Mouse (Mus musculus) embryo, embryonic 11 days (tissue): ENCODE results near the gene Tbc1d8.

Source experiments
- DNase-seq: peaks from one replicate; pipeline ENCODE4 v3.0.0-alpha.2; 2015

The Tbc1d8 gene

GRCm38 (mm10) chr1:39361754-39362514 is 116.6 kb downstream of the Tbc1d8 start:
- DNase-seq, result peak; percentile 31

DNA sequence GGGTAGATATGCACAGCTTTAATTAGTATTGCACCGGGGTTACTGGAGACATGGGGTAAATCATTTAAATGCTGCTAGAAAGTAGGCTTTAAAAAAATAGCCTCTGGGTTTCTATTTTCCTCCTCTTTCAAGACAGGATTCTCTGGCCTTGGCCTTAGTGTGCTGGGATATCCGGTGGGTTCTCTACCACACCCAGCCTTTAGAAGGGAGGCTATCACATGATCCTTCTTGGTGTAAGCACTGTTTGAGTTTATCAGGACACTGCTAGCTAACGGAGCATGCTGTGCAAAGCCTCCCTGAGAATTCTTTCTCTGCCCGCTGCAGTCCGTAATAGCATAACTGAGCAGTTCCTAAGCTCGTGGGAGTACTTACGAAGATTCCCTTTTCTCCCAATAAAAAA is 129.1 kb downstream of the Tbc1d8 start:
- no peak for DNase-seq

- no peak for DNase-seq
These were observed 129.6 kb downstream of the Tbc1d8 start for GRCm38 (mm10) chr1:39349001-39349400.

- DNase-seq, result peak; percentile 45
These were observed 133.5 kb downstream of the Tbc1d8 start for GRCm38 (mm10) chr1:39344981-39345600.

DNA sequence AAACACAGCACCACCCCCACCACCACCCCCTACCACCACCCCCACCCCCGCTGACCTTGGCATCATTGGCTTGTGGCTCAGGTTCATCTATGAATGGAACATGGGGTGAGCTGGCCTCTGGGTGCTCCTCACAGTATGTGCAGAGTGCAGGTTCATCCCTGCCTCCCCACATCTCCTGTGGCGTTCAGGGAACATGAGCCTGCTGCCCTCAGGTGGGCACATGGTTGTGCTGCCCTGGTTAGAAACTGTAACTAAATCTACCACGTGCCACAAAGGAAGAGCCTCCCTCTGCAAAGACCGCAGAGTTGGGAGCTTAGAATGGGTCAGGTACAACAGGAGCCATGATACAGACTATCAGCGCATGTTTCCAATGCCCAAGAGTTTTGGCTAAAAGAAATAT is 135.3 kb downstream of the Tbc1d8 start:
- no peak for DNase-seq

GRCm38 (mm10) chr1:39341807-39342206 is 136.7 kb downstream of the Tbc1d8 start:
- DNase-seq, result no peak

DNA sequence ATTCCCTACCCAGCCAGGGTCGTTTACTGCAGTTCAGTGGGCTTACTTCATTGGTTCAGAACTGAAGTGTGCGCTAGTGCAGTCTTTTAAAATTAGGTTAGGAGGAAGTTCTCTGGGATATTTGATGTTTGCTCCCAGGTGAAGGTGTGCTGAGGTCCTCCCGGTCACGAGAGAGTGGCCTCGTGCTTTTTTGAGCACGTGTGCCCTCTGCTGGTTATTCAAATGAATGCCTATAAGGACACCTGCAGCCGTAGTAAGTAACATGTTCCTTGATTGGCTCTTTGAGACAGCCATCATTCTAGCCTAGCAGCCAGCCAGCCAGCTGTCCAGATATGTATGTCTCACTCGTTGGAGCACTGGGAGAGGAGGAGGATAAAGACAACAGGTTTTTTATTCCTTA is 137.9 kb downstream of the Tbc1d8 start:
- DNase-seq, result peak; percentile 73

DNA sequence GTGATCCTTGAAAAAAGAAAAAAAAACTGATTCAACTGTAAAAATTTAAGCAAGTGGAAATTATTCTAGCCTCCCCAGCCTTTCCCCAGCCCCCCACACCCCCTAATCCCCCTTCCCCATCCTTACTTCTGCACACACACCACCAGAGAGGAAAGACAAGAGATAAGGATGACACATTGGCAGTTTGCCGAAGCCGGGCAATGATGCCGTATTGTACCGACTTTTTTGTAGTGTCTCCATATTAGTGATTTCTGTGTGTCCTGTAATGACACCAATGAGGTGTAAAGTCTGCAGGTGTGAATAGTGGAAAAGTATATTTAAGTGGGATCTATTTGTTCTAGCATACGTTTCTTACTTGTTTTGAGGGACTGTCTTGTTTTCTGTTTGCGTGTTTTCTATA is 138.4 kb downstream of the Tbc1d8 start:
- no peak for DNase-seq

DNA sequence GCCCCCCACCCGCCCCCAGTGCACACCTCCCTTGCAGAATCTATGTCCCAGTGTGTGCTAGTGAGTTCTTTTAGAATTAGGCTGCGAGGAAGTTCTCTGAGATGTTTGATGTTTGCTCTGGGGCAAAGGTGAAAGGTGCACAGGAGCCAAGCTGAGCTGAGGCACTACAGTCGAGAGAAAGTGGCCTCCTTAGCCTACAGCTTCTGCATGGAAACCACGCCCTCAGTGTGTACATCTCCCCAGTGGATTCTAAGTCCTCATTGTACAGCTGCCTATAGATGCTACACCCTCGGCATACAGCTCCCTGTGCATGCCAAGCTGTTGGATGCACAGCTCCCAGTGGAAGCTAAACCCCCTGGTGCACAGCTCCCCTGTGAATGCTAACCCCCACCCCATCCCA is 139.1 kb downstream of the Tbc1d8 start:
- DNase-seq, result no peak

DNA sequence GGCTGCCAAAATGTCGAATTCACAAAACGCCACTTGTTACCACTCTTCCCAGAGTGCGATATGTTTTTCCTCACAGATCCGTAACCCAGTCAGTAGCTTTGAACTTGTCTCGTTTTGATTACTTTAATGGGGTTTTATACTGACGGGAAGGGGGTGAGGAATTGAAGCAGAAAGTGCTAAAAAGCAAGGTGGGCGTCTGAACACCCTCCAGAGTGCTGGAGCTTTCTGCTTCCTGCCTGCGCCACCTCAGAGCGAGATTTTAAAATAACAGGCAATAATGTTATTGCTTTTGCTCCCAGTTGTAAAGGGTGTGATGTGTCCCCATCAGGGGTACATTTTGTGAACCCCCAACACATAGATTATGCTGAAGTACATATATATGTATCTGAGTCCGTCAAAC is 139.7 kb downstream of the Tbc1d8 start:
- DNase-seq, result no peak

- no peak for DNase-seq
These were observed 141.8 kb downstream of the Tbc1d8 start for GRCm38 (mm10) chr1:39336788-39337187.

DNA sequence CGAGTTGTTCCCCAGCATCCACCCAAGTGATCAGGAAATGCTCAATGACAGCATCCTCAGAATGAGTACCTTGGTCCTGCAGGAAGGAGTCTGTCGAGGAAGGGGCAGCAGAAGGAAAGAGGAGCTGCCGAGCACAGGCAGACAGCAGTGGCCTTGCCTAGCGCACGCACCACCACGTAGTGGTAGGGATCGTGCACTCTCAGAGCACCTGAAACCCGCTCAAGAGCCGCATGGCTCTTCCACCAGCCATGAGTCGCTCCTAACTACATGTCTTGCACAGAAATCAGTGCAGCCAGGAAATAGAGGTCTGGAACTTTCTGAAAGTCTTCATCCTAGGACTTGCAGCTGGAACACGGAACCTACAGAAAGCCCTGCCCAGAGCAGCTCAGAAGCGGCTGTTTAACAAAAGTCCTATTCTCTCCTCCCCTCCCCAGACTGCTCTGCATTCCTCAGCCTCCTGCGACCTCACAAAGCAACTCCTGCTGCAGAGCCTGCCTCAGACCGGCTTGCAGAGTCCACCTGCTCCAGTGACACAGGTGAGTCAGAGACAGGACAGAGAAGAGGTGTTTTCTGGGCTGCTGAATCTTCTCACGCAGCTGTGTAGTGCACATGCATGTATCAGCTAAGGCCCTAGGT is 142.9 kb downstream of the Tbc1d8 start:
- peak; percentile 25 for DNase-seq

DNA sequence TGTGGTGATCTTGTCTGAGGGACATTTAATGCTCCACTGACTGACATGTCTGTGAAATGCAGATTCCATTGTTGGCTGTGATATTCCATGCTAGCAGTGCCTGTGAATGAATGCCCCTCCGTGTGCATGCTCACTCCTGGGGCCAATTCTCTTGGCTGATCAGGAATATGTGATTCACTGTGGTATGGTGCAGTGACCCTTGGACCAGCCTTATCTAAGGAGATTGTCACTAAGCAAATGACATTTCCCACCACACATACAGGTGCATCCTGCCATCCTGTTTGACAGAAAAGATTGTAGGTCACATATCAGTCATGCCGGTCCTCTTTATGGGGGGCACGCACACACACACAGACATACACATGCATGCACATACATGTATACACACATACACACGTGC is 146.1 kb downstream of the Tbc1d8 start:
- DNase-seq, result no peak

DNA sequence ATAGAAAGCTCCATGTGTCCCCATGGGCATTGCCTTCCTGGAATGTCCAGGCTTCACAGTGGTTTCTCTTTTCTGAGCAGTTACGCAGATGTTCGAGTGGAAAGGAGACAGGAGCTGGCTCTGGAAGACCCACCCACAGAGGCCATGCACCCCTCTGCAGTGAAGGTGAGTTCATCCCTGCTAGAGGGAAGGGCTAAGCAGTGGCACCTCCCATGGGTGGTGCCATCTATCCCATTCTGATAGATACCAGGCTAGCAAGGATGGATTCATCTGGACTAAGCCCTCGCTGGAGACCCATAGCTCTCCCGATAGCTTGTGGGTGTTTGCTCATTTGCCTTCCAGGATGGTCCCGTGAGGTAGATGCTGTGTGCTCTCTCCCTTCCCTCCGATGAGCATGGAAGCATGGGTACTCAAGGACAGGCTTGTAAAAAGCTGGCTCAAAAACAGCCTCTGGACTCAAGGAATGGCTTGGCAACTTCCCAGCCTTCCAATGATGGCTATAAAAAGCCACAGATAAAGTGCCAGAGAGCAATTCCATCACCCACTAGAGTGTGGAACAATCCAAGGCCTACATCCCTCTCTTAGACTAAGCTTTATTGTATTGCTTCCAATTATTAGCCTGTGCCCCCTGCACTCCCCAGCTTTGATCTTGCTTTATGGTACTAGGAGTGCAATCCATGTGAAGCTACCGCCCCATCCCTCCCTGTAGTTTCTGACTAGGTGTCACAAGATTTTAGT is 147.5 kb downstream of the Tbc1d8 start:
- no peak for DNase-seq

DNA sequence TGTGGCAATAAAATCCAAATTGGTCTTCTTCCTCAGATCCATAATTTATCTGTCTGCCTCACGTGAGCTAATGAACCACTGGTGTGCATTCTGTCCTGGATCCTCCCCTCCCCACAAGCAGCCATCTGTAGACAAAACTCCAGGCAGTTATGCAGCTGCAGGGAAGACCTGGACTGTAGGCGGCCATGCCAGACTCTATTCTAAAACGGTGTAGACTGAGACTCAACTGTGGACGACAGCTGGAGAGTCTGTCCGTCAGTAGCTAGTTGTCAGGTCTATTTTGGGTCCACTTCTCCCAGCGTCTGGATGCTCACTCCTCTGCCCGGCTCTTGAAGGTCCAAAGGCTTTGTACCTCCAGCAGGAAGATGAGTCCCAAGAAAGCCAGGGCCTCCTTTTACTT is 151.0 kb downstream of the Tbc1d8 start:
- DNase-seq, result no peak

DNA sequence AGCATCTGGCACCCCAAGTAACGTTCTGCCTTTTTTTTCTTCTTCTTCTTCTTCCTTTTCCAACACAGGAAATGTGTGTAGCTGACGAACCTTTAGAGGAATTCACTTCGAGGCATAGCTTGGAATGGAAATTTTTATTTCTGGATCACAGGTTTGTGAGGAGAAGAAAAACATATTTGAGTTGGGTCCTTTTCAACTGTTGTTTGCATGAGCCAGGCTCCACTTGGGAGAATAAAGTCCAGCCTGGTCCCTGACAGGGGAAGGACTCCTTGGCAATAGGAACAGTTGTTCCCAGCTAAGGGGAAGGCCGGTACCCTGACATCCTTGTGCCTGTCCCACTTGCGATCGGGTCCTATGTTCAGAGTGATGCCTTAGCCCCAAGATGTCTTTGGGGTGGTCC is 153.3 kb downstream of the Tbc1d8 start:
- no peak for DNase-seq

- no peak for DNase-seq
These were observed 156.6 kb downstream of the Tbc1d8 start for GRCm38 (mm10) chr1:39321954-39322353.
